Mouse (Mus musculus): ENCODE results near the gene Dpysl5. TPM values are rescaled to one million over a fixed set of nuclear protein-coding genes. Genes with fewer than 3 reads are reported as not detected.

Gene Dpysl5
- polyA plus RNA-seq, 1 experiment from 2014 or later = 5.4 TPM

- no peak for ATAC-seq (ENCODE audit: insufficient number of reproducible peaks, low FRiP score, low TSS enrichment, low read depth)
- no peak overlapping the region for H3K4me3 ChIP-seq
Observed at GRCm38 (mm10) chr5:30738127-30738828, 26.9 kb downstream of the Dpysl5 start.

GRCm38 (mm10) chr5:30739595-30739994, 28.2 kb downstream of the Dpysl5 start:
- Histone ChIP-seq H3K36me3 (no peaks in the 10 kb centered on the region), H3K4me3 (no peak overlapping the region), H3K9ac (no peak overlapping the region), H3K27ac (no peak overlapping the region), H3K4me1 (peaks cover 8% of the 10 kb centered on the region), H3K27me3 (no peaks in the 10 kb centered on the region), H3K9me3 (no peaks in the 10 kb centered on the region), H3K4me2 (no peak overlapping the region)
- no peak for ATAC-seq (ENCODE audit: insufficient number of reproducible peaks, low FRiP score, low TSS enrichment, low read depth)
- 67% methylated on average over 8 of the region's 8 CpGs for WGBS

More at GRCm38 (mm10) chr5:30738127-30738828, 26.9 kb downstream of the Dpysl5 start:
- no peaks in the 10 kb centered on the region for H3K9me3 ChIP-seq
- H3K27me3 ChIP-seq = no peaks in the 10 kb centered on the region
- H3K4me1 ChIP-seq = peaks cover 8% of the 10 kb centered on the region
- 28% methylated on average over 10 of the region's 10 CpGs for WGBS
- H3K9ac ChIP-seq = no peak overlapping the region
- H3K27ac ChIP-seq = no peak overlapping the region
- H3K4me2 ChIP-seq = no peak overlapping the region
- no peaks in the 10 kb centered on the region for H3K36me3 ChIP-seq

- H3K27me3 ChIP-seq = no peaks in the 10 kb centered on the region
- H3K4me1 ChIP-seq = peaks cover 5% of the 10 kb centered on the region; the same call in 1 of the 2 replicates
- ATAC-seq (ENCODE audit: insufficient number of reproducible peaks, low FRiP score, low TSS enrichment, low read depth) = no peak
- no peaks in the 10 kb centered on the region for H3K9me3 ChIP-seq
- H3K36me3 ChIP-seq = no peaks in the 10 kb centered on the region
- WGBS = 65% methylated on average over 12 of the region's 12 CpGs
- H3K9ac ChIP-seq = no peak overlapping the region
- H3K4me2 ChIP-seq = no peak overlapping the region
- H3K4me3 ChIP-seq = no peak overlapping the region
- H3K27ac ChIP-seq = no peak overlapping the region
Observed at GRCm38 (mm10) chr5:30749582-30750311, 38.4 kb downstream of the Dpysl5 start.

GRCm38 (mm10) chr5:30751071-30751470, 39.7 kb downstream of the Dpysl5 start:
- no peak overlapping the region for H3K4me3 ChIP-seq
- peaks cover 5% of the 10 kb centered on the region; the same call in 1 of the 2 replicates for H3K4me1 ChIP-seq
- WGBS = 56% methylated on average over 5 of the region's 5 CpGs
- no peak overlapping the region for H3K4me2 ChIP-seq
- ATAC-seq (ENCODE audit: insufficient number of reproducible peaks, low FRiP score, low TSS enrichment, low read depth) = no peak
- H3K9ac ChIP-seq = no peak overlapping the region
- no peak overlapping the region for H3K27ac ChIP-seq
- H3K27me3 ChIP-seq = no peaks in the 10 kb centered on the region
- no peaks in the 10 kb centered on the region for H3K9me3 ChIP-seq
- H3K36me3 ChIP-seq = no peaks in the 10 kb centered on the region

DNA sequence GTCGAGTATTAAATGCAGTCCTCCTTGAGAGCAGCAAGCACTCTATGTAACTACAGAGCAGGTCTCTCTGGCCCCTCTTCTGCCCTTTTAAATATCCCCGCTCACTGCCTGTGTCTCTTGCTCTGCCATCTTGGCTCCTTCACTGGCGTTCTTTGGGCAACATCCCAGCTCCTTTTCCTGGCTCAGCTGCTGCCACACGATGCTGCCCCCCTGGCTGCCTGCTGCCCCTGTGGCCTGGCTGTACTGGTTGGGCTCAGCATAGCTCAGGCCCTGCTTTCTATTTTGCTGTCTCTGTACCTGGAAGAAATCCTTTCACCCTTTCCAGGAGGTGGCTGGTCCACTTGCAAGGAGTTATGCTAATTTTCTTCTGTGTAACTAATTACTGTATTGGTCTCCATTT, 41.8 kb downstream of the Dpysl5 start:
- Histone ChIP-seq H3K4me3 (no peak overlapping the region), H3K4me1 (peaks cover 5% of the 10 kb centered on the region; the same call in 1 of the 2 replicates), H3K36me3 (no peaks in the 10 kb centered on the region), H3K9ac (no peak overlapping the region), H3K9me3 (no peaks in the 10 kb centered on the region), H3K27ac (no peak overlapping the region), H3K4me2 (no peak overlapping the region), H3K27me3 (no peaks in the 10 kb centered on the region)
- 75% methylated on average over 4 of the region's 4 CpGs for WGBS
- no peak for ATAC-seq (ENCODE audit: insufficient number of reproducible peaks, low FRiP score, low TSS enrichment, low read depth)

- H3K9me3 ChIP-seq = no peaks in the 10 kb centered on the region
- ATAC-seq (ENCODE audit: insufficient number of reproducible peaks, low FRiP score, low TSS enrichment, low read depth) = no peak
- H3K4me3 ChIP-seq = no peak overlapping the region
- no peaks in the 10 kb centered on the region for H3K36me3 ChIP-seq
- H3K9ac ChIP-seq = no peak overlapping the region
- H3K4me1 ChIP-seq = no peaks in the 10 kb centered on the region
- H3K27me3 ChIP-seq = no peaks in the 10 kb centered on the region
- no peak overlapping the region for H3K27ac ChIP-seq
- no peak overlapping the region for H3K4me2 ChIP-seq
- whole genome bisulfite sequencing = 35% methylated on average over 5 of the region's 5 CpGs
Observed at GRCm38 (mm10) chr5:30755215-30755614, 43.9 kb downstream of the Dpysl5 start.

DNA sequence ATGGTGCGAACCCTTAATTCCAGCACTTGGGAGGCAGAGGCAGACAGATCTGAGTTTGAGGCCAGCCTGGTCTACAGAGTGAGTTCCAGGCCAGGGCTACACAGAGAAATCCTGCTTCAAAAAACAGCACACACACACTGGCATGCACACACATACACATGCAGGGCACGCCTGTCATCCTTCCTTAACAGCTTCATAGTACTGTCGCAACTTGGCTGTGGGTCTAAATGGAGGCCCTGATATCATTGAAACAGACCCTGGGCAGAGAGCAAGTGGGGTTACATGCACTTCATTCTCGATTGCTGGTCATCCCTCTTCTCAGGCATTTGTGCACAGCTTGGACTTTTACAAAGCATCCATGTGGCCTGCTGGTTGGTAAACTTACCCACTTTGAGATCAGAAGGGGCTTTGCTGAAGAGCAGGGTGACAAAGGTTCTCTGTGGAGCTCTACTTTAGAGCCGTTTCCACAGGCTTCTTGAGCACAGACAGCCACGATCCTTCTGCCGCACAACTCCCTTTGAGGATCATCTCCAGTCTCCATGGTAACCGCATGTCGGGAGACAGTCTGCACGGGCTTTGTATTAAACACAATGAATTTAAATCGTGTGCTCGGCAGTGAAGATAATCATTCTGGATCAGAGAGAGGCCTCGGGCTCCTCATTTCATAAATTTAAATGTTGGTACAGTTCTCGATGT, 51.6 kb downstream of the Dpysl5 start:
- 72% methylated on average over 14 of the region's 14 CpGs for WGBS
- ATAC-seq (ENCODE audit: insufficient number of reproducible peaks, low FRiP score, low TSS enrichment, low read depth) = no peak
- H3K9me3 ChIP-seq = no peaks in the 10 kb centered on the region
- no peak overlapping the region for H3K27ac ChIP-seq
- H3K36me3 ChIP-seq = no peaks in the 10 kb centered on the region
- no peak overlapping the region for H3K9ac ChIP-seq
- H3K4me3 ChIP-seq = no peak overlapping the region
- H3K4me1 ChIP-seq = peaks cover 16% of the 10 kb centered on the region
- H3K4me2 ChIP-seq = no peak overlapping the region
- no peaks in the 10 kb centered on the region for H3K27me3 ChIP-seq

GRCm38 (mm10) chr5:30763511-30763830, 52.1 kb downstream of the Dpysl5 start:
- ATAC-seq (ENCODE audit: insufficient number of reproducible peaks, low FRiP score, low TSS enrichment, low read depth) = no peak
- Histone ChIP-seq H3K4me2 (no peak overlapping the region), H3K27ac (no peak overlapping the region), H3K9ac (no peak overlapping the region), H3K36me3 (no peaks in the 10 kb centered on the region), H3K9me3 (no peaks in the 10 kb centered on the region), H3K4me1 (peaks cover 21% of the 10 kb centered on the region), H3K4me3 (no peak overlapping the region), H3K27me3 (no peaks in the 10 kb centered on the region)
- WGBS = 87% methylated on average over 5 of the region's 5 CpGs

DNA sequence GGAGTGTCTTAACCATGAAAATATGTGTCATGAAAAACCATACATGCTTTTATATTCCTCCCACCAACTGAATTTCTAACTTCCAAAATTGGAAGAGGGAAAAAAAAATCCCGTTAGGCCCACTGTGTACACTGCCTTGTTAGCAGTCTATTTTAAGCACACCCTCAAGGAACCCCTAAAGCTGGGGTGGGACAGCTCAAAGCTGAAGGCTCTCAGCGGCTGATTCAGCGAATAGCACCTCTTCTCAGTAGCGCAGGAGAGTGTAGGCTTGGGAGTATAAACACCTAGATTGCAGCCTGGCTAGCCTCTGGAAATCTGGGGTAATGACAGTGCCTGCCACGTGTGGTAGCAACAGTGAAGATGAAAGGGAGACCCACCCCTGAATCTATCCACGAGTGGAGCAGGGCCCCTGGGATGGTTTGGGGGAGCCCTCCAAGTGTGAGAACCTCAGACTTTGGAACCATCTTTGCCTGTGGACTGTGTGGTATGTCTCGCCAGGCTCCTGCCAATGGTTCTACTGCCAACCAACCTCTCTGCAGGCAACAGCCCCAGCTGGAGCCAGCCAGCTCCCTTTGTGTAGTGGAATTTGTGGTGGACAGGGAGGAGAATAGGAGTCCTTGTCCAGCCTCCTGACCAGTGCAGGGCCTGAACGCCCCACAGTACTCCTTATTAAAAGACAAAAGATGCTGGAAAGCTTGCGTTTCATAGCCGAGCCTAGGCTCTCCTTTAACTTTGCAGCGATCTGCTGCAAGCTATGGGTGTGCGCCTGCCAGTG, 54.4 kb downstream of the Dpysl5 start:
- 68% methylated on average over 12 of the region's 12 CpGs for WGBS
- Histone ChIP-seq H3K4me1 (peaks cover 28% of the 10 kb centered on the region), H3K9me3 (no peaks in the 10 kb centered on the region), H3K4me2 (no peak overlapping the region), H3K9ac (no peak overlapping the region), H3K27ac (peak overlapping the region; percentile 43), H3K27me3 (no peaks in the 10 kb centered on the region), H3K4me3 (no peak overlapping the region), H3K36me3 (no peaks in the 10 kb centered on the region)
- no peak for ATAC-seq (ENCODE audit: insufficient number of reproducible peaks, low FRiP score, low TSS enrichment, low read depth)

- Histone ChIP-seq H3K27ac (peak overlapping the region; percentile 57; the same call in 1 of the 2 replicates), H3K27me3 (no peaks in the 10 kb centered on the region), H3K9ac (no peak overlapping the region), H3K4me1 (peaks cover 28% of the 10 kb centered on the region), H3K4me3 (no peak overlapping the region), H3K4me2 (no peak overlapping the region), H3K36me3 (no peaks in the 10 kb centered on the region), H3K9me3 (no peaks in the 10 kb centered on the region)
- WGBS = 76% methylated on average over 4 of the region's 4 CpGs
- ATAC-seq (ENCODE audit: insufficient number of reproducible peaks, low FRiP score, low TSS enrichment, low read depth) = no peak
Observed at GRCm38 (mm10) chr5:30768082-30768481, 56.7 kb downstream of the Dpysl5 start.

- 20% methylated on average over 9 of the region's 9 CpGs for WGBS
- H3K4me2 ChIP-seq = no peak overlapping the region
- ATAC-seq (ENCODE audit: insufficient number of reproducible peaks, low FRiP score, low TSS enrichment, low read depth) = no peak
Observed at GRCm38 (mm10) chr5:30768598-30768997, 57.2 kb downstream of the Dpysl5 start.

More at GRCm38 (mm10) chr5:30768598-30768997, 57.2 kb downstream of the Dpysl5 start:
- H3K27ac ChIP-seq = no peak overlapping the region
- no peak overlapping the region for H3K9ac ChIP-seq
- peaks cover 28% of the 10 kb centered on the region for H3K4me1 ChIP-seq
- H3K36me3 ChIP-seq = no peaks in the 10 kb centered on the region
- H3K4me3 ChIP-seq = no peak overlapping the region
- no peaks in the 10 kb centered on the region for H3K9me3 ChIP-seq
- 0 out of 2 replicates have a peak, but pooled peaks cover 2% of the 10 kb centered on the region for H3K27me3 ChIP-seq
